Mouse (Mus musculus) adipocyte (in vitro differentiated cells): ENCODE results near the gene Fxyd2.

Experiments
- DNase-seq: peaks from one replicate; pipeline ENCODE4 v3.0.0-alpha.2; 2016; ENCODE audit warnings: low spot score

Gene Fxyd2

DNA sequence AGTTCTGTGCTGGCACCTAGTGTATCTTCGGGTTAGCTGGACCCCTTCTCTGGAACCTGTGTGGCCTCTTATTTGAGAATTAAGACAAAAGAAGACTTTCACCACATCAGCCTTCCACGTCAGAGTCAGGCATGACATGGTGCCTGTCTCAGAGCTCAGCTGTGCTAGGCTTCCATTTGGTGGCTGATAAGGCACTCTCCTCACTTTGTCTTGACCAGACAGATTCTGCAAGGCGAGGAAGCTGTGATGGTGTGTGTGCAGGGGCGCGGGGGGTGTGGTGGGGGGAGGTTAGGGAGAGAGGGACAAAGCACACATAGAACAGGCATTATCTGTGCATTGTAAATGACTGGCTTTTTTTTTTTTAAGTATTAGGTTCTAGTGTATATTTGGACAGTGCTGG is 29.9 kb downstream of the Fxyd2 start:
- DNase-seq, result no peak

DNA sequence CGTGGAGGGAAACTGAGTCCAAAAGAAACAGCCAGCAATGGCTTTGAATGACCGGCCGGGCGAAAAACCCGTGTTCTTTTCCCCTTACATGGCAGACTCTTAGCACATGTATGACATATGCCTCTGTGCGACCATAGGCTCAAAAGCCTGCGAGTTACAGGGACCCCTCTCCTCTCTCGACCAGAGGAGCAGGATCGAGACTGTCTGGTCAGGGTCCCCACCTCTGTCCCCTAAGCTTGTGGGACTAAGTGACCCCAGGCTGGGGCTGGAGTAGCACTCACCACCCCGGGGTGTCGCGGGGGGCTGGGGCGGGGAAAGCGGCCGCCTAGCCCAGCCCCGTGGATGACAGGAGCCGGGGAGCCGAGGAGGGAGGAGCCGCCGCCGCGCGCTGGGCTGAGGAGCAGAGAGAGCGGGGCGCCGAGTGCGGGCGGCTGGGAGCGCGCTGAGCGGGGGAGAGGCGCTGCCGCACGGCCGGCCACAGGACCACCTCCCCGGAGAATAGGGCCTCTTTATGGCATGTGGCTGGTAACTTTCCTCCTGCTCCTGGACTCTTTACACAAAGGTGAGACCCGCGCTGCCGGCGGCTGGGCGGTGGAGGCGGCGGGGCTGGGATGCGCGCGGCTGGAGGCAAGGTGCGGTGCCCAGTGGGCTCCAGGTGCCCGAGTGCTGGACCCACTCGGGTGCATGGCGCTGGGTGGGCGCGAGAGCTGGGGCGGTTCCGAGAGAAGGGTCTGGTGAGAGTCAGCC is 30.7 kb downstream of the Fxyd2 start:
- DNase-seq, result no peak

DNA sequence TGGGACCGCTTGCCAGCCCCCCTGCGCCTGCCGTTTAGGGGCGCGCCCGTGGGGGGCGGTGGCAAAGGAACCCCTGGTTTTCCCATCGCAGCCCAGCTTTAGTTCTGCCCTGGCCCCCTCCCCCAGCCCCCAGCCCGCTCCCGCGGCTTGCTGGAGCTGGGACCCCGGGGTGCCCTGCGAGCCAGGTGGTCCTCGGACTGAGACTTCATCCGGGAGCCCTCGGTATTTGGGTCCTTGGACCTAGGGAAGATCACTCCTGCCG is 31.2 kb downstream of the Fxyd2 start:
- no peak for DNase-seq

DNA sequence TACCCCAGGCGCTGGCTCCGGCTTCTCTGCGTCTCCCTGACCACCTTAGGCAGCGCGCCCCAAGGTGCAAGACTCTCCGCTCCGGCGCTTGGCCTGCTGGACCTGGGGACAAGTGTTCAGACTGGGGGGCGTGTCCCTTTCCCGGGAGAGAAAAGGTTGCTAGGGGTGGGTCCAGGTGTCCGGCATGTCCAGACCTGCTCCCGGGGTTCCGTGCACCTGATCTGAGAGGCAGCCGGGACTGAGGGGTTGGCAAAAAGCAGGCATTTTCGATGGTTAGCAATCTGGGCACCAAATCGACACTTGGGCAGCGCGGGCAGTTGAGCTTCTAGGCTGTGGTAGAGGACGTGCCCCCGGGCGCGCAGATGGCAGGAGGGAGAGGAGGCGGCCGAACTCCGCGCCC is 31.7 kb downstream of the Fxyd2 start:
- no peak for DNase-seq

DNA sequence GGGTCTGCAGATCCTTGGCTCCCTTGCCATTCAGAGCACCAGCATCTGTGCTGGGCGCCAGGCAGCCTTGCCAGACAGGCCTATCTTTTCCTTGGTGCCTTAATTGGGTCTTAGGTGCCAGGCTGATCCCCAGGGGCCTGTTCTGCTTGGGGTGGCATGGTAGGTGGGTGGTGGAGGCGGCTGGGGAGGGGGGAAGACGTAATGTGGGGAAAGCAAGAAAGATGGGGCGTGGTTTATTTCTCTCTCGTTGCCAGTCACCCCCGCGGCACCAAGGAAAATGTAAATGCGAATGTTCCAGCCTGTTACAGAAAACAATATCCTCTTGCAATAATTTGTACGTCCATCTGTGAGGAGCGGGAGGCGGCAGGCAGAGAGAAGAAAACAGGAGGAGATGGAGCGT is 33.2 kb downstream of the Fxyd2 start:
- DNase-seq, result no peak

DNA sequence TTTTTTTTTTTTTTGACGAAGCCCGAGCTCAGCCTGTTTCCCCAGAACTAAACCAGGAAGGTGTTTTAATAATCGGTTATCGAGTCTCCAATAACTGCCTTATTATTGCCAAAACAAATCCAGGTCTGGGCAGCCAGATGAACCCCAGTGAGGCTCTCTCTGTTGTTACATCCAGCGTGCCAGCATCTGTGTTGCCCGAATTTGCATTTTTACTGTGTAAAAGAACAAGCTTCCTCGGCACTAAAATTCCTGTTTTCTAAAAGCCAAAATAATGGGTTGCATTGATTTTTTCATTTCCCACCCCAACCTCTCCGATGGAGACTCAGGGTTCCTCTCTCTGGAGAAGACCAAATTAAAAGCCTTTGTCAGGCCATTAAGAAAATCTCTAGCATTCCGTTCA is 33.6 kb downstream of the Fxyd2 start:
- DNase-seq, result no peak

DNA sequence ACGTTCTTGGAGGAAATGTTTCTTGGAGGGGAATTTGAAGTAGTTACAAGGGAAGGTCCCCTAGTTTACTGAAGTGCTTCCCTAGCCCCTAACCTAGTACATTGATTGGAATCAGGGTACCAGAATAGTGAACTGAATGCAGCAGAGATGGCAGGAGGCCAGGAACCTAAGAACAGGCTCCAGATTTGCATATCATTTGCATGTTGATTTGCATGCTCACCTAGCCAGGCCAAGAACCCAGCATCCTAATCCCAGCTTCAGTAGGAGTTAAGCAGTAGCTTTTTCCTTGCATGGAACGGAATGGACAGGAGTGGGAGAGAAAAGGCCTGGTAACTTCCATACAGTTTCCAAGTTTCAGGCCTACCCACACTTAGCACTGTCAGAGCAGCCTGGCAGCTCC is 34.7 kb downstream of the Fxyd2 start:
- no peak for DNase-seq

DNA sequence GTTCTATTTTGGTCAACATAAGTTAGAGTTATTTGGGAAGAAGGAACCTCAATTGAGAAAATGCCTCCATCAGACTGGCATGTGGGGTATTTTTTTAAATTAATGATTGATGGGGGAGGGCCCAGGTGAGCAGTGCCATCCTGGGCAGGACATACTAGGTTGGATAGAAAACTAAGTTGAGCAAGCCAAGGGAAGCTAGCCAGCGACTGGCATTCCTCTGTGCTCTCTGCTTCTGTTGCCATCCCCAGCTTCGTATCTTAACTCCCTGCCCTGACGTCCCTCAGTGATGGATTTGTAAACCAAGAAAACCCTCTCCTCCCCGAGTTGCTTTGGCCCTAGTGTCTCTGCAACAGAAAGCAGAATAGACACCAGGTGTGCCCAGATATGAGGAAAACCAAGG is 39.6 kb downstream of the Fxyd2 start:
- no peak for DNase-seq

DNA sequence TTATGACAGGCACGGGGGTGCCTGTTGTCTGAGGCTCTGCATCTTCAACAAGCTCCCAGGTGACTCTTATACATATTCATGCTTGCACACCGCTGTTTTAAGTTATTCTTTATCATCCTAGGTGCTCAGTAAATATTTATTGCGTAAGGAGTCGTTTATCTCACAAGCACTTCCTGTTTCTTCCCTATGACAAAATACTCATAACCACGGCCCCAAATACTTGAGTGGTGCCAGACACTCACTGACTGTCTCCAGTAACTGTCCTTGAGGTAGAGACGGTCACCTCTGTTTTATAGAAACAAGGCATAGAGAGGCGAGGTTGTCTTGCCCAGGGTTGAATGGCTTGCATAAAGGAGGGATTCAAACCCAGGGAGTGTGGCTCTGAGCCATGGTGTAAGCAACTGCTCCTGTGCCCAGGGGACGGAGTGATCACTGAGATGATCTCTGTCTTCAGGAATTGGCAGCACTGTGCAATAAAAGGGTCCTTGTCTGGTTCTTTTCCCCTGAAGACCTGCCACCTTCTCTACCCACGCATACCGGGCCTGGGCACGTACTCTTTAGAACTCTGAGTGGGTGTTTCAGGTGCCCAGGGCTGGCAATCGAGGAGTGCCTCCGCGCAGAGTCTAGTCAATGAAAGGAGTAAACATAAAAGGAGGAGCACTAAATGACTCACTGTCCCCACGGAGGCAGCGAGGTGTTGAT is 40.8 kb downstream of the Fxyd2 start:
- no peak for DNase-seq

DNA sequence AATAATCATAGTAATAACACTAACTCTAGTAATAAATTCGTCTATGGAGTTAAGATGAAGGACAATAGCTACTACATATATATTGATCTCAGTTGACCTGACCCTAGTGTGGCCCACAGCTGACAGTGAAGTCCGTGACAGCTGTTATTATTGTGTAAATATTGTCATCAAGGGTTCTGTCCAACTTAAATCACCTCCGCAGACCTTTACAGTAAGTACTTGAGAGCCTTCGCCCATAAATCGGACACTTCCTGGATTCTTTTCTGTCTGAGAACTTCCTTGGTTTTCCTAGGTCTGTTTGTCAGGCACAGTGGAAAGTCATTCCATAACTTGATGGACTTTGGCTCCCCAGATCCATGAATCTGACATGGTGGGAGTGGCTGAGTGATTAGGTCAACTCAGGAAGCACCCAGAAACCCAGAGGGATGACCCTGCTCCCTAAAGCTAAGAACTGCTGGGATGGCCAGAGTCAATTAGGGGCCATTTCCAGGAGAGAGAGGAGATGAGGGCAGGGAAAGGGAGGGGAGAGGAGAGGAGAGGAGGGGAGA is 44.9 kb downstream of the Fxyd2 start:
- DNase-seq, result no peak

DNA sequence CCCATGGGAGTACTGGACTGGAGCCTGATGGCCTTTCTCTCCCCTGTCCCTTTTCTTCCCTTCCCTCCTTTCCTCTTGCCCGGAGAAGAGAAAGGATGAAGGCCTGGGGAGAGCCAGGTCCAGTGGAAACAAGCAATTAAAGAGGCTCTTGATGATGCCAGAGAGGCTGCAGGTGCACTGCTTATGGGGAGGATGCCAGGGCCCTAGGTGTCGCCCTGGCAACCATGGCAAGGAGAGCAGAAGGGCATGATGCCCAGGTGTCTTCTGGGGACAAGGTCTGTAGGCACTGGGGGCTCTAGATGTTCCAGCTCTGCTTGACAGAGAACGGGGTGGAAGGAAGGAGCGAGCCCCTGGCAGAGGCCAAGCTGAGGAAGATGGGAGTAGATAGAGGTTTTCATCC is 50.2 kb downstream of the Fxyd2 start:
- DNase-seq, result no peak

DNA sequence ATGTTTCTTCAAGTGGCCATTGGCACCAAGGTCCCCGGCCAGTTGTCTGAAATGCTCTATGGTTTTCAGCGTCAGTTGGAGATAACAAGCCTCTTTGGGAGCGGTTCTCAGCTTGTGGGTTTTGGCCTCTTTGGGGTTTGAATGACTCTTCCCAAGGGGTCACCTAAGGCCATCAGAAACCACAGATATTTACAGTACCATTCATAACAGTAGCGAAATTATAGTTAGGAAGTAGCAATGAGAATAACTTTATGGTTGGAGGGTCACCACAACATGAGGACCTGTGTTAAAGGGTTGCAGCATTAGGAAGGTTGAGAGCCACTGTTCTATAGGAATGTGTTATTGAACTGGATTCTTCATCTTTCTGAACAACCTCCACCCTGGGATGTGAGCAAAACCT is 51.9 kb downstream of the Fxyd2 start:
- DNase-seq, result no peak

DNA sequence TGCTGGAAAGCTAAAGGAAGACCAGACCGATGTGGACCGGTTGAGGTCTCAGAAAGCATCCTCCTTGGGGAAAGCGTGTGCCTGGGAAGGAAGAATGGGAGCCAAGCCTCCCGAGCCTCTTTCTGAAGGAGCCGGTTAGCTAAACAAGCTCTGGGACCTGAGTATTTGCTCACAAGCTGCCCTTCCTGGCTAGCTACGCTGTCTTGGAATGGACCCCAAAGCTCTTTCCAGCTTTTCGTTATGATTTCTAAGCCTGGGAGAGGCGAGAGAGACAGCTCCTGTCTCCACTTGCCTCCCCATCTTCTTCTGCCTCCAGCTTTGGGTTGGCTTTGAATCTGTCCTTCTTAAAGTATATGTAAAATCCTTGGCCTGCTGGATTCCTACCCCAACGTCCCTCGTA is 54.6 kb downstream of the Fxyd2 start:
- DNase-seq, result no peak

DNA sequence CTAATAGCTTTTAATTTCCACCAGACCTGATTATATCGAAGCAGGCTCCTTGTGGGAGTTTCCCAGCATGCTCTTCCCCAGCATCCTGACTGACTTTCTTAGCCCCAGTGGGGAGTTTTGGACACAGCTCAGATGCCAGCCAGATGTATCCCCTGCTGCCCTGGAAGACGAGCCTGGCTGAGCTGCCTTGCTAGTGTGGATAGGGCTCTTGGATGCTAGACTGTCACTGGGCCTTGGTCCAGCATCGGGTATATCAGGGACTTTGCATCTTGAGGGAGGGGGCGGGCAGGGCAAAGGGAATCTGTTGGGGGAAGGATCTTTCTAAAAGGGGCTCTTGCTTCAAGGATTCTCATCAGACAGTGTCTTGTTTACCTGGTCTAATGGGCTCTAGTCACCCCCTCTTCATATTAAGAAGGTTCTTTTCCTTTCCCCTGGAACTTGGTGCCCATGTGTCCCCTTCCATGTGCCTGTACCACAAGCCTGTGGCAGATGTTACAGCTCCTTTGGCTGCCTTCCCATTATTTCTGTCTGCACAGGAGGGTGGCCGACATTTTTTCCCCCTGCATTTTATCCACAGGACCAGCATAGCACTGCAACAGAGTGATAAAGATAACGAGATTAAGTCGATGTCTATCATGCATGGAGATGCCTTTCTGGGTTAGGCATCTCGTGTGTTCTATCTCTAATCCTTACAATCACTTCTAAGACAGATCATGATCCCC is 55.6 kb downstream of the Fxyd2 start:
- no peak for DNase-seq

DNA sequence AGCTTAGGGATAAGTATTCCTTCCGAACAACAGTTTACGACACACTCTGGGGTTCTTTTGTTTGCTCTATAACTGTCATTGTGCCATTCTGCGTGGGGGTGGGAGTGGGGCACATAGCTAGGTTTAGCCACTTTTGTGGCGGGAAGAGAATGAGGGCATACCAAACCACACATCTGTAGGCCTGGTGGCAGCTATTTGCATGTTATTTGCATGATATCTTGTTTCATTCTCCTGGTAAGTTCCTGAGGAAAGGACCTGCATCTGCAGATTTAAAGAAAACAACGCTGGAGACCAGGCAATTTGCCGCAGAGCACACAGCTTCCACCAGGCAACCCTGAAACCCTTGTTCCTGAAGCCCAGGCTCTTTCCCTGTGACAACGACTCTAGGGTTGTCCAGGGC is 57.7 kb downstream of the Fxyd2 start:
- no peak for DNase-seq

DNA sequence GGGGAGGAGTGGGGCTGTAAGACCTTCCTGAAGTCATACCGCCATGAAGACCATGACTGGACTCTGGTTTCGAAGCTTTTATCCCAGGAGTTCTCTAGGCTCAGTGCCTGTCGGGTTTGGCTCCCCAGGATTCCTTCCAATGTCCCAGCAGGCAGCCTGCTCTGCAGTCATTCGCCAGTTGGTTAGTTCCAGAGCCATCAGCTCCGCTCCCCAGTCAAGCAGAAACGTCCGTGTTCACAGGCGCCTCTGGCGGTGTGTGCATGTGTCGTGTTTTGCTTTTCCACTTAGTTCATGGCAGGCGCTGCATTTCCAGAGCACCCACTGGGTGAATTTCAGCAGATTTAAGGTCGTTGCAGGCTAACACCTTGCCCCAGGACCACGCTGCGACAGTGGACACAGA is 58.9 kb downstream of the Fxyd2 start:
- no peak for DNase-seq
